Mouse (Mus musculus): ENCODE data around the gene Gm3278. TPM values are rescaled to one million over a fixed set of nuclear protein-coding genes. Genes with fewer than 3 reads are reported as not detected.
"Not testable (repeated sequence)": the region's sequence is repeated elsewhere in the genome, so short reads cannot be mapped to it uniquely, and the experiment has no call there.

Gm3278 gene
- polyA plus RNA-seq (2016; fragmentation: Nextera tagmentation; extraction: Ambion mirVana) = 0.16 TPM in 1 of 2 replicates, not detected in the other

GRCm38 (mm10) chr14:4892116-4892515 is at the start of gene Gm3278:
Gm3278 (plus strand) TSS chr14:4892416.
- not testable (repeated sequence) for H3K4me2 ChIP-seq (replicated peaks); H3K4me1 ChIP-seq; H3K27me3 ChIP-seq (replicated peaks); H3K4me3 ChIP-seq; ATAC-seq (ENCODE audit: low FRiP score, low read depth); H3K27ac ChIP-seq; H3K9me3 ChIP-seq; H3K36me3 ChIP-seq; H3K9ac ChIP-seq
- WGBS = 60% methylated on average over 1 of the region's 3 CpGs

- H3K4me3 ChIP-seq = peak within 1 kb of the TSS; percentile 38
- 4% methylated on average over 41 of the region's 59 CpGs for WGBS
- H3K4me2 ChIP-seq (replicated peaks) = peak within 1 kb of the TSS; percentile 62
- not testable (repeated sequence) for H3K36me3 ChIP-seq; H3K4me1 ChIP-seq; ATAC-seq (ENCODE audit: low FRiP score, low read depth); H3K9me3 ChIP-seq; H3K27me3 ChIP-seq (replicated peaks); H3K27ac ChIP-seq
- peak within 1 kb of the TSS; percentile 38; the same call in 1 of the 2 replicates for H3K9ac ChIP-seq
These were observed 36.8 kb upstream of the Gm3278 start, which contains the start of gene Gm3264 for GRCm38 (mm10) chr14:4855299-4855980. Gm3264 (plus strand) TSS chr14:4855576.

Other genes with a start within 250 kb of the Gm3278 start
- gene Gm3239, start 228.2 kb upstream of the Gm3278 start, polyA plus RNA-seq (2016; fragmentation: Nextera tagmentation; extraction: Ambion mirVana) = 0.49 TPM in 1 of 2 replicates, not detected in the other
- not detected in 2 replicates for gene Gm7876, start 183.2 kb upstream of the Gm3278 start, polyA plus RNA-seq (2016; fragmentation: Nextera tagmentation; extraction: Ambion mirVana)
- 0.33 and 0.87 TPM in 2 replicates for gene Gm3252, start 165.6 kb upstream of the Gm3278 start, polyA plus RNA-seq (2016; fragmentation: Nextera tagmentation; extraction: Ambion mirVana)
- gene Gm9602, start 116.1 kb upstream of the Gm3278 start, polyA plus RNA-seq (2016; fragmentation: Nextera tagmentation; extraction: Ambion mirVana) = not detected in 2 replicates
- not detected in 2 replicates for gene Gm3269, start 54.3 kb upstream of the Gm3278 start, polyA plus RNA-seq (2016; fragmentation: Nextera tagmentation; extraction: Ambion mirVana)
- gene Gm3264, start 36.8 kb upstream of the Gm3278 start, polyA plus RNA-seq (2016; fragmentation: Nextera tagmentation; extraction: Ambion mirVana) = 1.5 and 2.4 TPM in 2 replicates
- gene Gm8297, start 91.5 kb downstream of the Gm3278 start, polyA plus RNA-seq (2016; fragmentation: Nextera tagmentation; extraction: Ambion mirVana) = not detected in 2 replicates
- not detected in 2 replicates for gene Gm3298, start 123.5 kb downstream of the Gm3278 start, polyA plus RNA-seq (2016; fragmentation: Nextera tagmentation; extraction: Ambion mirVana)
- gene 4930555G01Rik, start 158.2 kb downstream of the Gm3278 start, polyA plus RNA-seq (2016; fragmentation: Nextera tagmentation; extraction: Ambion mirVana) = not detected in 2 replicates
- gene Gm8281, start 178.6 kb downstream of the Gm3278 start, polyA plus RNA-seq (2016; fragmentation: Nextera tagmentation; extraction: Ambion mirVana) = 3.8 and 4.5 TPM in 2 replicates
- not detected in 2 replicates for gene Gm8279, start 239.1 kb downstream of the Gm3278 start, polyA plus RNA-seq (2016; fragmentation: Nextera tagmentation; extraction: Ambion mirVana)

All from neural tube, embryonic 12.5 days (tissue).